Mouse (Mus musculus) hematopoietic stem cell, adult 5-6 weeks (primary cell): ENCODE results near the gene S100pbp. TPM values are rescaled to one million over a fixed set of nuclear protein-coding genes. Genes with fewer than 3 reads are reported as not detected.
"Not testable (repeated sequence)": the region's sequence is repeated elsewhere in the genome, so short reads cannot be mapped to it uniquely, and the experiment has no call there.

Source experiments
- ATAC-seq, 2 experiments: fragments of 125-278 bp in 1 of 2; replicated peaks in 1 of 2; 2 replicates each; pipeline ENCODE4 v1.8.0; 2016 to 2017; ENCODE audit warnings: inconsistent platforms in 2 of 2, mild to moderate bottlenecking in 2 of 2, moderate number of reproducible peaks in 2 of 2, low read depth in 1 of 2, moderate TSS enrichment in 1 of 2; ENCODE audit not compliant: low FRiP score in 2 of 2, poor library complexity in 2 of 2, severe bottlenecking in 2 of 2, insufficient read depth in 1 of 2, low TSS enrichment in 1 of 2
- total RNA-seq: library from RNA; stranded (forward); fragments of 172-1452, 232-1000 nt; gene quantifications from 2 replicates; pipeline ENCODE4 v1.2.3, GENCODE M21; 2017

Gene S100pbp
- total RNA-seq, 1 experiment from 2014 or later: 36.7 TPM

DNA sequence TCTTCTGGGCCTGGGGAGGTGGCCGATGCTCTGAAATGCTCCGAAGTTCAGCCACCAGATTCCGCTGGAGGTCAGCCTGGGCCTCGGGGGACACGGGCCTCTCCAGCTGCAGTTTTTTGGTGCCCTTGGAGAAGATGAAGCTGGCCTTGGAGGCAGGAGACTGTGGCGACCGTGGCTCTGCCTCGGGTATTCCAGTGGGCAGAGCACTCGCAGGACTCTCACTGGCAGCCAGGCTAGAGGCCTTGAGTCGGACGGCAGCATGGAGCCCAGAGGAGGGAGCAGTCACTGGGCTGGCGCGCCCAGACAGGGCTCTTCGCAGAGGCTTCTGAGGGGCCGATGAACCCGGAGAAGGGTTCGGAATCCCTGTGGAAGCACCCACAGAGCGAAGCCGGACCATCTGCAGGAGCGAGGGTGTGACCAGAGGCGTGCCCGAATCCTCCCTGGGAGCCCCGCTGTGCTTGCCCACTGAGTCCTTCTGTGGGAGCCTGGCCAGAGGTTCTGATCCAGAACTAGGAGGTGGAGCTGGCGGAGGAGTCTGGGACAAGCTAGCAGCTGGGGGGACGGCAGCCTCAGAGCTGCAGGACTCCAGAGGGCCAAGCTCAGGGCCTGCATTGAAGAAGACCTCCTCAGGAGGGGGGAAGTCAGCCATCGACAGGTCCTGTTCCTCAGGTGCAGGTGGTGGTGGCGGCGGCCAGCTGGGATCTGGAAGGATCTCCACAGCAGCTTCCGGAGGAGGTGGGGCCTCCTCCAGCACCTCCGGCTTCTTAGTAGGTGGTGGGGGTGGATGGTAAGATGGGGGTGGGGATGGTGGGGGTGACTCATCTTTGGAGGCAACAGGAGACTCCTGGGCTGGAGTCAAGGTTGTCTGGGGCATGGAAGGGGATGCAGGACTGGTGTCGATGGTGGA lies 32.7 kb upstream of the S100pbp start:
- ATAC-seq: no peak

DNA sequence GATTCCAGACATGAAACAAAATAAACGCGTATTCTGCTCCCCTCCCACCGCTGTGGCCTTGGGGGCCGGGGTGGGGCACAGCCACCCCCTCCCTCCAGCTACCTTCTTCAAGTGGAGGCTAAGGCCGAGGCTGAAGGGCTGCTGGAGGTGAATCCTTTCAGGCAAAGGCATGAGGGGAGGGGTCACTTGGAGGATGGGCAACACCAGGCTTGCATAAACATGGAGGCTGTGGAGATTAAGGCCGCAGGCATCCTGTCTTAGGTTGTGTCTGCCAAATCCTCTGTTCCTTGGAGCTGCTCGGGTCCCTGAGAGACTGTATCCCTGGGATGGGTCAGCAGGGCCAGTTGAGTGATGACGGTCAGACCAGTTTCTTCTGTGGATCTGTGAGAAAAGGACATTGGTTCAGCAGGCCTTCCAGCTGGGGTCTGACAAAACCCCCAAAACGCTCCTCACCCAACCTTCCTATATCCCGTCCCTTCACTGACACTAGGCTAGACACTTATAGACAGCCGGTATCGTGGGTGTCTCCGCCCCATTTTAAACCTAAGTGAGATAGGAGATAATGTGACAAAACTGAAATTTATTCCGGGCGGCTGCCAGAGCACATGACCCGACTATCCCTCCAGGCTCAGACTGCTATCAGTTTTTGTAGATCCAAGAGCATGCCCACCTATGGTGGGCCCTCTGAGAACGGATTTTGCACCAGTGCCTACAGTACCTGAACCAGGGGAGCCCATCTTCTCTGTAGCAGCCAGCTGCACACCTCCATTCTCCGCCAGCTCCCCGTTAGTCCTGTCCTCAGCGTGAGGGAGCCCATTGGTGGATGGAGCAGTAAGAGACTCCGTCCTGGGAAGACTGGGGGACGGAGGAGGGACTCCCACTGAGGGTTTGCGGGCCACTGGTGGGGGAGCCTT lies 31.8 kb upstream of the S100pbp start:
- no peak for ATAC-seq

DNA sequence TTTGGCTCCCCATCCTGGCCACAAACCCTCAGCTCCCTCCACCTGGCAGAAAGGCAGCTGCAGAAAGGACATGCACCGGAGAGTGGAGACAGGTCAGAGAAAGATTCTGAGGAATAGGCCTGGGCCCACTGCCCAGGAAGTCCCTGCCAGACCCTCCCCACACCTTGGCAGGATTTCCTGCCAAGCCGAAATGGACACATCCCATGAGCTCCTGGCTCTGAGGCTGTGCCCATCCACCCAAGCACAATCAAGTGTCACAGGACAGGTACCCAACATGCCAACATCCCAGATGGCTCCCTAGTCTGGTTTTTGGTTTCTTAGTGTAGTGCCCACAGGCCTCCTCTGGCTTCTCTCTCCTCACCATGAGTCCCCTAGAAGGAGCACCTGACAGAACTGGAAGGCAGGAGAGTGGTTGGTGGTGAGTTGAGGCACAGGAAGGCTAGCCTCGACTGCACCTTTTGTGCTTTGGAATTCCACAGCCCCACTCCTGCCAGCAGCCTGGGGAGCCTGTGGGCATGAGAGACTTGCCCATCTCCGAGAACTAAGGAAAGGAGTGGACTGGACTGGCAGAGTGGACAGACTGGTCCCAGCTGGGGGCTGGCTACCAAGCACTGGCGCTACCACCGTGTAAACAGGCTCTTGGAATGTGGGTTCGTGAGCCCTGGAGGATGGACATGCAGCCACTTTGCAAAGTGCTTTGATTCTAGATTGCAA lies 31.0 kb upstream of the S100pbp start:
- no peak for ATAC-seq

DNA sequence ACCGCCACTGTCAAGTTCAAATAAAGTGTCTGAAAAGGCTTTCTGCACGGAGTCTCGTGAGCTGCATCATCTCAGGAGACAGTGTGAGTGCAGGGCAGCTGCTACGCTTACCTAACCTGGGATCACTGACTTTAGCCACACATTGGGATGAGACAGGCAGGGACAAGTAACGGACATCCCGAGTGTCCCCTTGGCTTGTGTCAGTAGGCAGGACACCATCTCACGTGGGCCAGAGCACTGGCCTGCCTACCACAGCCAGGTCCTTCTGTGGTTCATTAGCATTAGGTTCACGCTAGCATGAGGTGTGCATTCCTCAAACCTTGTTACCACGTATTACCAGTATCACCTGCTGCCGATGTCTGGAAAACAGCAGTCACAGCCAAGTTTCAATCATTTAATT lies 29.7 kb upstream of the S100pbp start:
- ATAC-seq: no peak

DNA sequence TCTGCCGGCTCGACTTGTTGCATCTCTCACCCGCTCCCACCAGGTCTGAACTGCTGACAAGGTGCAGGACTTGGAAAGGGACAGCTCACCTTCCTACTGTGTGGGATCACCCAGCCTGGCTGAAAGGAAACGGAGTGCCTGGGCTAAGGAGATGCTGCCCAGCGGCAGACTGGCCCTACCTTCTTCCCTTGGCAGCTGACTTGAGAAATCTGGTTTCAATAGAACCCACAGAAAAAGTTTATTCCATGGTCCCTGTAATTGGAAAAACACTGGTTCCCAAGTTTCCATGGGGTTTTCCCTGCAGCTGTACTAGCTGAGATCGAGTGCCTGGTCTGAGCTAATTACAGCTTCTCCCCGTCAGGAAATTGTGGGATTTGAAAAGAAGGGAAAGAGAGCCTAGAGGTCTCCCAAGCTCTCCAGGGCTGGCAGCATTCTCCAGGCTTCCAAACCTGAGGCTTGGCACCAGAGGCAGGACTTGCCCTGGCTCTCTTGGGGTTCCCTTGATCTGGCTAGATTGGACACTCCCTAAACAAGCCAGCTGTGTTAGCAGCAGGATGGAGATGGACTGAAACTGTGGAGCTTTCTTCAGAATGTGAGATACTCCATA lies 29.1 kb upstream of the S100pbp start:
- no peak for ATAC-seq

DNA sequence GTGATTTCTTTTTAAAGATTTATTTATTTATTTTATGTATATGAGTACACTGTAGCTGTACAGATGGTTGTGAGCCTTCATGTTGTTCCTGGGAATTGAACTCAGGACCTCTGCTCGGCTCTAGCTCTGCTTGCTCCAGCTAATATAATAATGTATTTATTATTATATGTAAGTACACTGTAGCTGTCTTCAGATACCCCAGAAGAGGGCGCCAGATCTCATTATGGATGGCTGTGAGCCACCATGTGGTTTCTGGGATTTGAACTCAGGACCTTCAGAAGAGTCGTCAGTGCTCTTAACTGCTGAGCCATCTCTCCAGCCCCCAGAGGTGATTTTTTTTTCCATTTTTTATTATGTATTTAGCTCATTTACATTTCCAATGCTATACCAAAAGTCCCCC lies 23.0 kb upstream of the S100pbp start:
- not testable (repeated sequence) for ATAC-seq

DNA sequence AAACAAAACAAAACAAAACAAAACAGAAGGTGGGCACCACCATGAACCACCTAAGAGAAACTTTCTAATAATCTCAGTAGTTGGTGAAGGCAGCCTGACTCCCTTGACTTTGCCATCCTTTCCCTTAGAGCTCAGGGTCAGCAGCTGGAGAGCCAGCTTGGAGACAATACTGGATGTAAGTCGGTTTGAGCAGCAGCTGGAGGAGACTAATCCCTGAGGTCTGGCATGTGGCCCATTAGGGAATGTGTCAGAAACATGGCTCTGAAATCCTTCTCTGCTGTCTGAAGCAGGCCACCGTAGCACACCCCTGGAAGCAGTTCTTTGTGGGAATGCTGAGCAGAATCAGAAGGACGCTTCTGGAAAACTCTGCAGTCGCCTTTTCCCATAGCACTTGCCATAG lies 21.9 kb upstream of the S100pbp start:
- ATAC-seq: no peak

DNA sequence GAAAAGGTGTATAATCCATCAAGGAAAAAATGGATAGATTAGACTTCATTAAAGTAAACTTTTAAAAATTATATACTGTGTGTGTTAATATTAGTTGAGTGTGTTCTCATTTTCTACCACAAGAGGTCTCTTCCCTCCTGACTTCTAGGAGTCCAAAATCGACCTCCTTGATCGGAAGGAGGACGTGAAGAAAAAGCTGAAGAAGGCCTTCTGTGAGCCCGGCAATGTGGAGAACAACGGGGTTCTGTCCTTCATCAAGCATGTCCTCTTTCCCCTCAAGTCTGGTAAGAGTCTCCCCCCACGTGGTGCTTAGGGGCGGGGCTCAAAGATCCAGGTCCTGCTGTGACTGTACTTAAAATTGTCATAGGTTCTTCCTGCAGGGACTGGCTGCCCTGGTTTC lies 20.0 kb upstream of the S100pbp start:
- 0 out of 4 replicates have a peak, but pooled peaks of 1 of the 2 experiments have one; percentile 27 for ATAC-seq

DNA sequence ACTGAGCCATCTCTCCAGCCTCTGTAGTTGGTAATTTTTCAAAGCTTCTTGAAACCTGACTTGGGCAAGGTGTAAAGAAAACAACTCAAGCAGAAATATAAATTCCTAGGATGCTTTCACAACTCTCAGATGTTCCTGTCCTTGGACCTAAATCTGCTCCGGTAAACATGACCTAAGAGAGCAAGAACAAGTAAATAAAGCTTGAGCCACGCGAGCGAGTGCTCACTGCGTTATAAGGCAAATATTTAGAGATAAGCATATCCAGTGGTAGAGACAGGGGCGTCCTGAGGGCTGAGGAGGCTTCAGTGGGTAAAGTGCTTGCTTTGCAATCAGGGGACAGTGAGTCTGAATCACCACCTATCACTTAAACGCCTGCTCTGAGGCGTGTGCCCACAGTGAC lies 17.3 kb upstream of the S100pbp start:
- no peak for ATAC-seq

DNA sequence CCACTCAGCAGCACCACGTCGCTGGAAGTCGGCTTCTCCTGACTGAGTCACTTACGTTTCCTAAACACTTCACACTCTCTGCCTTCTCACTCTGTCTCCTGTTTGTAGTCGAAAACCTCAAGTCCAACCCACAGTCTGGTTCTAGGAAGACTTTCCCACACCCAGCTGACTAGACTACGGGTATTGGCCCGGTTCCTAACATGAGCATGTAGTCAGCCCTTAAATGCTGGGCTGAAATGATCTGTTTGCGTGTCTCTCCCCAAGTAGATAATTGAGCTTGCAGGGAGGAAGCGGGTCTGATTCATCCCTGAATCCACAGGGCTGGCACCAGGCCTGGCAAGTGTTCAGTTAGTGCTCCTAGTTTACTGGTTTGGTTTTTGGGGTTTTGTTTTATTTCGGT lies 15.1 kb upstream of the S100pbp start:
- no peak for ATAC-seq

DNA sequence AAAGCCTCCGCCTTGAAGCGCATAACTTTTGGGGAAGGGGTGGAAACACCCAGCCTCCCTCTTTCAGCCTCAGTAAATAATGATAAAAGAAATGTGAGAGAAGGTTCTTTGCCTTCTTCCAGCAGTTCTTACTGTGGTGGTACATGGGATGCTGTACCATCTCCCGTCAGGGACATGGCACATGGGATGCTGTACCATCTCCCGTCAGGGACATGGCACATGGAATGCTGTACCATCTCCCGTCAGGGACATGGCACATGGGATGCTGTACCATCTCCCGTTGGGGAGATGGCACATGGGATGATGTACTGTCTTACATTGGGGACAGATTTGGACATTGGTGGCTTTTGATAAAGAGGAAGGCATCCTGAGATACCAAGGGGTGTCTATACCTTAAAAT lies 8.0 kb upstream of the S100pbp start:
- ATAC-seq: no peak

DNA sequence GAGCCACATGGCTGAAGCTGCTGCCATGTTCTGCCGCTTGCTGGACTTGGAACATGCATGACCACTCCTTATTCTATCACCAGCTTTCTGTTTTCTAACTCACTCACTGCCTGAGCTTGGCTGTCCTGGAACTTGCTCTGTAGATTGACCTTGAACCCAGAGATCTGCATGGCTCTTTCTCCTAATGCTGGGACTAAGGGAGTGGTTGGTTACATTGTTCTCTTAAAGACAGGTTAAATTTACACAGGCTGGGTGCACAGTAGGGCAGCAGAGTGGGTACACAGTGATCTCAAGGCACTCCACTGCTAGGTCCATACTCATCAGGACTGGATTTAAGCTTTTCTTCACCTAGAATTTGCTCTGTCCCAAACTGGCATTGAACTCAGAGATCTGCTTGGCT lies 4.8 kb upstream of the S100pbp start:
- ATAC-seq: no peak

DNA sequence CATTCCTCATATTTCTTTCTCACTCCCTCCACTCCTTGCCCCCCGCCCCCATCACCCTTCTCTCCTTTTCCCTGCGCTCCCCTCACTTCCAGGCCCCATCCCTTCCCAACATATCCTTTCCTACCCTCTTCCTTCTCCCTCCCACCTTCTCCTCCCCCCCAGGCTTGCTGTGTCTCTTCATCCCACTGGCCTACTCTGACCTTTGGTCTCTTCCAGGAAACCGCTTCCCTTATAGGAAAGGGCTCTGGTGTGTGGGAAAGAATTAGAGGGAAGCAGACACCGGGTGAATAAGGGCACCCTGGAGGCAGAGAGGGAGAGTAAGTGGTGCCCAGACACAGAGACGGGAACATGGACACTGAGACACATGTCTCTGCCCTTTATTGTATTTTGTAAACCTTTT lies 2.2 kb upstream of the S100pbp start:
- no peak for ATAC-seq

DNA sequence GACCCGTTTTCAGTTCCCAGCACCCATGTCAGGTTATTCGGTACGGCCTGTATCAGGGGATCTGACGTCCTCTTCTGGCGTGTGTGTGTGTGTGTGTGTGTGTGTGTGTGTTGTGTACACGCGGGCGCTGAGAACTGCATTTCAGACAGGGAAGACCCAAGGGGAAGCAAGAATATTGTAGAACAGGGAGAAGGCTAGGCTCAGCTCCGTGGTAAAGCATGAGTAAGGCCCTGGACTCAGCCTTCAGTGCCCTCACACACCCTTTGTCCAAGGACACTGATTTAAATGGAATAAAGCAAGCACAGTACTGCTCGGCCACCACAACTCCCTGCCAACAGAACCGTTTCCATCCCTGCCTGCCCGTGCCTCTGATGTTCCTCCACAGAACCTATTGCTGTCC lies 1.0 kb upstream of the S100pbp start:
- ATAC-seq: no peak

DNA sequence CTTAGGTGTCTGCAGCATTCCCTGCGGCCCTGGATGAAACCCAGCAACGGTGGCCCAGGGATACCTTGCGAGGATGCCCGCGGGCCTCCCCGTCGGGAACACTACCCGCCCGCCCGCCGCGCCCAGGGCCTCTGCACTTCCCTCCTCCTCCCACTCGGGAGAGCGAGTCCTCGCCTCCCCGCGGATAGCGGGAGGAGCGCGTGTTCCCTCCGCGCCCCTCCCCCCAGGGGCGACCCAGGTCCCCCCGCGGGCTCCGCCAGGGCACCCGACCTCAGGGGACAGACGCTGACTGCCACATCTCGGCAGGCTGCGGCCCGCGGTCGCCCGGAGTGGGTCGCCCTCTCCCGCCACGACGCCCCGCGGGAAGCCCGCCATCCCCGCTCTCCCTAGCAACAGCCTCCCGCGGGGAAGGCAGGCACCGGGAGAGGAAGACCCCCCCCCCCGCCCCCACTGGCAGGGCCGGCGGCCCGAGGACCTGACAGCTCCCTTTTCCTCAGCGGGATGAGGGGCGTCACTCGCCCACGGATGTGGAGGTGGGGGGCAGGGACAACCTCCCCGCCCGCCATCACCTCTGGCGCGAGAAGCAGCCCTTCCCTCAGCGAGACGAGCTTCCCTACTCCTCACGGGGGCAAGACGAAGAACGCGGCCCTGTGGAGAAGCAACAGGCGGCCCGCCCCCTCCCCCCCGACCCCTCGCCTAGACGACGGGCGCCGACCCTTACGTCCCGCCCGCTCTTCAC lies 555 bp downstream of the S100pbp start:
- no peak; a peak in 1 of 4 replicates for ATAC-seq

DNA sequence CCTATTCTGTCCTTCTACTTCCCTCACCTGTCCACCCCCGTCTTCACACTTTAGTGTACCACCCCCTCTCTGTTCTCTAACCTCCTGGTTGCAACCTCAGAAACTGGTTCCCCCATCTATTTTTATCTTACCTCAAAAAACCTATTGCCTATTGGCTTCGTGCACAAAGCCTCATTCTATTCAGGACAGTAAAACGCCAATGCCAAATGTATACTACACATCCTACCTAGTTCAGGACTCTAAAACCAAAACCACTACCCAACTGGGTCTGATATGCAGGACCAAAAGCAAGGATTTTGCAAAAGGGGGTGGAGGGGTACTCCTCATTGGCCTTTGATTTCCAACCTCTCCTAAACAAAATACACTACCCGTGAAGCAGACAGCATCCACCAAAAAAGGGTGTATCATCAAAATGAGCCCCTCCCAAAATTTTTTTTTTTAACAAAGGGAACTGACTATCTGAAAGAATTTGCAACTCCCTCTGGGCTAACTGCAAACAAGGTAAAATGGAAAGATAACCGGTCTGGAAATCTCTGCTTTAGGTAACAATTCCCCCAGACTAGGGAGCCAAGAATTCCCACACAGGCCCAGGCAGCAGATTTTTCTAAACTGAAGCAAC lies 1.4 kb downstream of the S100pbp start:
- no peak for ATAC-seq
